Mouse (Mus musculus) C2C12 (cell line): Measurements from ENCODE around the gene Cd320.
"Not testable (repeated sequence)": the region's sequence is repeated elsewhere in the genome, so short reads cannot be mapped to it uniquely, and the experiment has no call there.

Experiments used
- CEBPB ChIP-seq: IDR thresholded peaks from one replicate; pipeline ENCODE4 v1.6.1; 2011; ENCODE audit warnings: low read depth, mild to moderate bottlenecking, control low read depth, moderate library complexity
- CTCF ChIP-seq: IDR thresholded peaks from one replicate; pipeline ENCODE4 v1.5.1; 2011; ENCODE audit not compliant: control insufficient read depth, insufficient read depth, insufficient read length
- FOSL1 ChIP-seq: IDR thresholded peaks from one replicate; pipeline ENCODE4 v1.8.0; 2011; ENCODE audit warnings: mild to moderate bottlenecking, low read length; ENCODE audit not compliant: poor library complexity, insufficient read depth, severe bottlenecking
- MAX ChIP-seq: IDR thresholded peaks from one replicate; pipeline ENCODE4 v1.6.1; 2011; ENCODE audit warnings: mild to moderate bottlenecking, control low read depth
- MYOD1 ChIP-seq: IDR thresholded peaks from one replicate; pipeline ENCODE4 v1.6.1; 2011; ENCODE audit warnings: low read depth; ENCODE audit not compliant: control insufficient read depth, insufficient read length
- MYOG ChIP-seq: IDR thresholded peaks from one replicate; pipeline ENCODE4 v1.6.1; 2011; ENCODE audit not compliant: control insufficient read depth, insufficient read length; ENCODE audit errors: extremely low read depth
- USF1 ChIP-seq: IDR thresholded peaks from one replicate; pipeline ENCODE4 v1.6.1; 2011; ENCODE audit warnings: low read depth, mild to moderate bottlenecking, control low read depth, moderate library complexity

DNA sequence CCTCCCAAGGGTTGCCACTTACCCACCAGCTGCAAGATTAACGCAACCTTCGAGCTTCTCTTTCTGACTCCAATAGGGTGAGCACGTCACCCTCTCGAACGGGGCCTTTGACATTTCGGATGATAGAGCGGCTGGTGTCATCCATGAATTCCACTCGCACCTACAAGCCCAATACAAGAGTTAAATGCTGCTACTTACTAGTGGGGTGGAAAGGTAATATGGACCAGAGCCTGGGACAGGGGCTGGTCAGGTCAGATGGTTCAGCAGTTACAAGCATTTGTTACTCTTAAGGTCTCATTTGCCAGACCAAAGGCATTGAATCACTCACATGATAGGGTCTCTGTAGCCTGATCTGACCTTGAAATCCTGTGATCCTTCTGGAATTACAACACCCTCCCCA is 19.7 kb upstream of the Cd320 start:
- not testable (repeated sequence) for TF ChIP-seq CTCF, MAX, USF1, MYOG, MYOD1, FOSL1, CEBPB
